Mouse (Mus musculus) heart, adult 2 months (tissue): Measurements from ENCODE around the gene Cacna1b.

Source experiments
- CTCF ChIP-seq: fragments of 200-600 bp; IDR thresholded peaks from 2 replicates; pipeline ENCODE4 v1.8.1; 2022; ENCODE audit warnings: antibody characterized with exemption, mild to moderate bottlenecking, moderate library complexity
- POLR2A ChIP-seq: fragments of 200-500 bp; IDR thresholded peaks from 2 replicates; pipeline ENCODE4 v1.6.1; 2011; ENCODE audit warnings: mild to moderate bottlenecking, low read depth, low read length, control low read depth; ENCODE audit not compliant: insufficient read depth

DNA sequence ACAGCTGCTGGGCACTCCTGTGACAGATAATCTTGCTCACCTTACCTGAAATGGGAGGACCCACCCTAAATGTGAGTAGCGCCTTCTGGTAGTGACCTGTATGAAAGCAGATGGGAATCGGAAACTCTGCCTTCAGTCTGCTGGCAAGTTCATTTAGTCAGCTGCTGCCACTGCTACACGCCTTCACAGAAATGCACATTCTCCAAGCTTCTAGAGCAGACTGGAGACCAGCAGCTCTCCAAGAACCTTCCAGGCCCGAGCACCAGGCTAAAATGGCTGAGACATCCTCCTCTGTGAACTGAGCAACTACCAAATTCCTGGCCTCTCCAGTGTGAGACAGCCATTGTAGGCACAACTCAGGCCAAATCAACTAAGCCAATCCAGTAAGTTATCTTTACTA is 37.1 kb downstream of the Cacna1b start:
- TF ChIP-seq POLR2A, result no peak
- no peak for TF ChIP-seq CTCF
